Mouse (Mus musculus): ENCODE measurements around the gene Gm45062.

DNA sequence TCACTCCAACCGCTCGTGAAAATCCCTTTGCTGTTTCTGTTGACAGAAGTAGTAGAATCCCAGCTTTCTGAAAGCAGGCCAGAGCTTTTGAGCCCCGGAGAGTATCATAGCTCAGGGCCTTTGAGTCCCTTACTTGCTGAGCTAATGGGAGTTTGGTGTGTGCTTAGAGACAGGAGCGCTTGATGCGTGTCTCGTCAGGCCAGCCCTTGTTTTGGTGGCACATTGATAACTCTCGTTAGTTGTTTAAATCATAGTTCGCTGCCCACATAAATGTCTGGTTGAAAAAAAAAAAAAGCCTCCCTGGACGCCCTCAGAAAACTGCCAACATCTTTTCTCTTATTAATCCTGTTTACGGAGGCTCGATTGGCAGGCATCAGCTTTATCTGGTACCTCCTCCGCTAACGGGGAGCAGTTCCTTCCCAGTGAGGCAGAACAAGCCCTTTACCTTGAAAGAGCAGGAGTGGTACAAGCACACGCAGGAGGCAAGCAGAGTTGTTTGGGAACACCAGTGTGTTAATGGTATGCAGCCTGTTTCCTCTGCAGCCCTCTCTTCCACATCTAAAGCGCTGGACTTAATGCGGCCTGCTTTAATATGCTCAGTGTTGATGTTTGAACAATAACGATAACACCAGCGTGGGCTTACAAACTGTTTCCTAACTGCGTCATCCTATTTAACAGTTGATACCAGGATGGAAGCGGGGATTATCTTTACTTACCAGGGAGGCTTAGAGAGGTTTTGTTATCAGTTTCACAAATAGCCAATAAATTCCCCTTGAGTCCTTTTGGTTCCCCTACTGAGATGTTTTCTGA lies 228.0 kb downstream of the Gm45062 start:
- TF ChIP-seq CTCF (IDR thresholded peaks at IDR 0.05; ENCODE audit: borderline replicate concordance, insufficient read depth, low read length): no peak
- TF ChIP-seq POLR2A (IDR thresholded peaks at IDR 0.05; ENCODE audit: low read depth, low read length): no peak

Data from embryonic fibroblast, embryonic 13.5 days (primary cell).